Mouse (Mus musculus): Measurements from ENCODE around the gene Fbxo34.
"Not testable (repeated sequence)": the region's sequence is repeated elsewhere in the genome, so short reads cannot be mapped to it uniquely, and the experiment has no call there.

The Fbxo34 gene

GRCm38 (mm10) chr14:47514816-47515453 is 64.7 kb downstream of the Fbxo34 start:
- DNase-seq (ENCODE audit: extremely low spot score, low read depth, low spot score) = no peak

- DNase-seq (ENCODE audit: extremely low spot score, low read depth, low spot score) = no peak
These were observed 65.4 kb downstream of the Fbxo34 start for GRCm38 (mm10) chr14:47515636-47516035.

GRCm38 (mm10) chr14:47516755-47517154 is 66.5 kb downstream of the Fbxo34 start:
- no peak for DNase-seq (ENCODE audit: extremely low spot score, low read depth, low spot score)

GRCm38 (mm10) chr14:47518619-47519018 is 68.4 kb downstream of the Fbxo34 start:
- no peak for DNase-seq (ENCODE audit: extremely low spot score, low read depth, low spot score)

- no peak for DNase-seq (ENCODE audit: extremely low spot score, low read depth, low spot score)
These were observed 70.7 kb downstream of the Fbxo34 start for GRCm38 (mm10) chr14:47520751-47521449.

GRCm38 (mm10) chr14:47521609-47522008 is 71.4 kb downstream of the Fbxo34 start:
- DNase-seq (ENCODE audit: extremely low spot score, low read depth, low spot score) = no peak

- no peak for DNase-seq (ENCODE audit: extremely low spot score, low read depth, low spot score)
These were observed 72.1 kb downstream of the Fbxo34 start for GRCm38 (mm10) chr14:47522301-47522700.

- no peak for DNase-seq (ENCODE audit: extremely low spot score, low read depth, low spot score)
These were observed 75.2 kb downstream of the Fbxo34 start for GRCm38 (mm10) chr14:47525374-47525773.

- no peak for DNase-seq (ENCODE audit: extremely low spot score, low read depth, low spot score)
These were observed 75.6 kb downstream of the Fbxo34 start for GRCm38 (mm10) chr14:47525861-47526260.

GRCm38 (mm10) chr14:47527833-47528232 is 77.6 kb downstream of the Fbxo34 start:
- DNase-seq (ENCODE audit: extremely low spot score, low read depth, low spot score) = no peak

- no peak for DNase-seq (ENCODE audit: extremely low spot score, low read depth, low spot score)
These were observed 78.1 kb downstream of the Fbxo34 start for GRCm38 (mm10) chr14:47528293-47528692.

GRCm38 (mm10) chr14:47529019-47529418 is 78.8 kb downstream of the Fbxo34 start:
- peak; percentile 37 for DNase-seq (ENCODE audit: extremely low spot score, low read depth, low spot score)

GRCm38 (mm10) chr14:47529592-47529991 is 79.4 kb downstream of the Fbxo34 start:
- DNase-seq (ENCODE audit: extremely low spot score, low read depth, low spot score) = not testable (repeated sequence)

- no peak for DNase-seq (ENCODE audit: extremely low spot score, low read depth, low spot score)
These were observed 82.3 kb downstream of the Fbxo34 start for GRCm38 (mm10) chr14:47532496-47532895.

GRCm38 (mm10) chr14:47533365-47534175 is 83.3 kb downstream of the Fbxo34 start:
- peak; percentile 6 for DNase-seq (ENCODE audit: extremely low spot score, low read depth, low spot score)

- no peak for DNase-seq (ENCODE audit: extremely low spot score, low read depth, low spot score)
These were observed 83.9 kb downstream of the Fbxo34 start for GRCm38 (mm10) chr14:47534176-47534525.

GRCm38 (mm10) chr14:47535096-47535495 is 84.9 kb downstream of the Fbxo34 start:
- no peak for DNase-seq (ENCODE audit: extremely low spot score, low read depth, low spot score)

GRCm38 (mm10) chr14:47541325-47541948 is 91.2 kb downstream of the Fbxo34 start:
- no peak for DNase-seq (ENCODE audit: extremely low spot score, low read depth, low spot score)

- no peak for DNase-seq (ENCODE audit: extremely low spot score, low read depth, low spot score)
These were observed 92.1 kb downstream of the Fbxo34 start for GRCm38 (mm10) chr14:47542283-47542682.

GRCm38 (mm10) chr14:47544286-47544685 is 94.1 kb downstream of the Fbxo34 start:
- DNase-seq (ENCODE audit: extremely low spot score, low read depth, low spot score) = no peak

GRCm38 (mm10) chr14:47544877-47545276 is 94.7 kb downstream of the Fbxo34 start:
- no peak for DNase-seq (ENCODE audit: extremely low spot score, low read depth, low spot score)

Data from hindlimb bud, embryonic 11.5 days (tissue).